Mouse (Mus musculus): ENCODE results near the gene Kcnmb1. TPM values are rescaled to one million over a fixed set of nuclear protein-coding genes. Genes with fewer than 3 reads are reported as not detected.
A peak's percentile ranks its signal among the peaks of the same experiment; 100 is the strongest.

Kcnmb1 gene
- 0.20 and 0.22 TPM in 2 replicates for polyA plus RNA-seq (2014; fragmentation: Nextera tagmentation; extraction: Ambion mirVana)

DNA sequence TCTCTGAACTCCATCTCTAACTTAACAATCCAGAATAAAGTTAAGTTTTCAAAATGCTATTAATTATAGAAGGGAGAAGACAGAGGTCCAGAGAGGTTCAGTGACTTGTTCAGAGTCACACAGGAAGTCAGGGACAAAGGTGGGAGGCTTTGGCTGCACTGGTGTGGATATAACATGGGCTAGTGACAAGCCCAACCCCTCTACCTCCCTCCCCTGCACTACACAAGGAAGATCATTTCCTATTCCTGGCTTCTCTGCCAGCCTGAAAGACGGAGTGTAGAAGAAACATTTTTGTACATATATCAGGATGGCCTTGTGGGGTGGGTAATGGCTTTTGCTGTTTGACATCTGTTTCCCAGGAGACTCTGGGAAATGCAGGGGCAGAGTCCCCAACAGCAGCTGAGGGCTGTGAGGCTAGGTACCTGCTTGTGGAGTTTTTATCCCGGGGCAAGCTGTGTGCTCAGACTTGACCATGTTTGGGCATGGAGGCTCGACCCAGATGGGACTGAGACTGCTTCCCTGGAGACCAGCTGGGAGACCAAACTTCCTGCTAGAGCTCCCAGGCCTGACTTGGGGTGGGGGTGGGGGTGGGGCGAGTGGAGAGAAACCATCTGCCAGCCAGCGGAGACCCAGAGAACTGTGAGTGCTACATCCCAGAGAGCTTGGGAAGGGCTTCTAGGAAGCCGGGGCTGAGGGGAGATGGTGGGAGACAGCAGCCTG lies at the start of gene Kcnmb1:
TSS of gene Kcnmb1 (plus strand) at position 326 of the 720 bp plus-strand sequence.
- 44% methylated on average over 6 of the region's 6 CpGs for WGBS
- no peak; the same call in 1 of the 2 replicates for ATAC-seq (ENCODE audit: low FRiP score)

DNA sequence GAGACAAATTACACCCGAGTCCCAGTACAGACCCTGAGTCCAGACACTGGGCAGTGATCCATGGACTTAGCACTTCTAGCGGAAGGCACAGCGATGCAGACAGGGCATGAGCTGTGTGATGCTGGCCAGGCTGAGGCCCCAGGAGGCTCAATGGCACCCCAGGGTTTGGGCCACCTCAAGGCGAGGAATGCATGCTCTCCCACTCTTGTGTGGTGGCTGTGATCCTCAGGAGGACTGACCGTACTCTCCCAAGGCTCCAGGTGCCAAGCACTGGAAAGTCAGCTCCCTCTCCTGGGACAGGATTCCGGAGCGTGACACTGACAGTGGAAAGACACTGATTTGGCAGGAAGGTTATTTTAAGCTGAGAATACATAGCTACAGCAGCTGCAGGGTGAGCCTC lies 49.8 kb upstream of the Kcnmb1 start:
- DNase-seq (ENCODE audit: low spot score) (no peak), ATAC-seq (ENCODE audit: low FRiP score) (no peak)
- WGBS: 81% methylated on average over 7 of the region's 7 CpGs
- H3K9me3 ChIP-seq (ENCODE audit: control insufficient read depth, low read length): no peaks in the 10 kb centered on the region
- no peak overlapping the region for H3K4me3 ChIP-seq (ENCODE audit: low read depth, low read length)
- H3K27ac ChIP-seq (ENCODE audit: low read depth, low read length): no peak overlapping the region
- H3K4me2 ChIP-seq (replicated peaks; ENCODE audit: low read depth, low read length): no peak overlapping the region
- no peaks in the 10 kb centered on the region for H3K36me3 ChIP-seq (ENCODE audit: control insufficient read depth, insufficient read depth, low read length)
- H3K4me1 ChIP-seq (replicated peaks; ENCODE audit: control insufficient read depth, insufficient read depth, low read length): no peaks in the 10 kb centered on the region
- H3K9ac ChIP-seq (ENCODE audit: low read depth, low read length): no peak overlapping the region
- H3K27me3 ChIP-seq (ENCODE audit: control insufficient read depth, insufficient read depth, low read length): no peaks in the 10 kb centered on the region

More for the DNA sequence above, at the start of gene Kcnmb1:
- no peak within 1 kb of the TSS for H3K4me2 ChIP-seq (replicated peaks; ENCODE audit: low read depth, low read length)
- H3K9ac ChIP-seq (ENCODE audit: low read depth, low read length): no peak within 1 kb of the TSS
- no peaks in the 10 kb centered on the region for H3K27me3 ChIP-seq (ENCODE audit: control insufficient read depth, insufficient read depth, low read length)
- H3K27ac ChIP-seq (ENCODE audit: low read depth, low read length): no peak within 1 kb of the TSS
- no peaks in the 10 kb centered on the region for H3K36me3 ChIP-seq (ENCODE audit: control insufficient read depth, insufficient read depth, low read length)
- no peaks in the 10 kb centered on the region for H3K9me3 ChIP-seq (ENCODE audit: control insufficient read depth, low read length)
- no peak within 1 kb of the TSS for H3K4me3 ChIP-seq (ENCODE audit: low read depth, low read length)
- H3K4me1 ChIP-seq (replicated peaks; ENCODE audit: control insufficient read depth, insufficient read depth, low read length): no peaks in the 10 kb centered on the region
- no peak for DNase-seq (ENCODE audit: low spot score)

DNA sequence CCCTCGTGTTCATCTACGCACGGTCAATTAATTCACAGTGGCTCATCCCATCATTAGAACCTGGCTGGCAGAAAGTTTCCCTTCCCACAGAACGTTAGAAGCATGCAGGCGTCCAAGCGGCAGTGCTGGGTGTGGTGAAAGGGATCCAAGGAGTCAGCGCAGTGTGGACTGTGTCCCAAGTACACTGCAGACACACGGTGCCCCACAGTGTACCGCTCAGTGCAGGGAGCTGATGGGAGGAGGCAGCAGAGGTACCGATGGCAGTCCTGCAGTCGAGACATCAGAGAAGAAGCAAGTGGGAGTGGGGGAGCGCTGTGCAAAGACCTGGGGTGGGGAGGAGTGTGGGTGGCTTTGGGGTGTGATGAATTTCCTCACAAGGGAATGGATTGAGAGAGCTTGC lies 48.6 kb upstream of the Kcnmb1 start:
- Histone ChIP-seq H3K27ac (ENCODE audit: low read depth, low read length) (no peak overlapping the region), H3K9me3 (ENCODE audit: control insufficient read depth, low read length) (no peaks in the 10 kb centered on the region), H3K36me3 (ENCODE audit: control insufficient read depth, insufficient read depth, low read length) (no peaks in the 10 kb centered on the region), H3K4me1 (replicated peaks; ENCODE audit: control insufficient read depth, insufficient read depth, low read length) (no peaks in the 10 kb centered on the region), H3K27me3 (ENCODE audit: control insufficient read depth, insufficient read depth, low read length) (no peaks in the 10 kb centered on the region), H3K4me2 (replicated peaks; ENCODE audit: low read depth, low read length) (no peak overlapping the region), H3K9ac (ENCODE audit: low read depth, low read length) (no peak overlapping the region), H3K4me3 (ENCODE audit: low read depth, low read length) (no peak overlapping the region)
- DNase-seq (ENCODE audit: low spot score): no peak
- no peak for ATAC-seq (ENCODE audit: low FRiP score)
- WGBS: 74% methylated on average over 12 of the region's 12 CpGs

DNA sequence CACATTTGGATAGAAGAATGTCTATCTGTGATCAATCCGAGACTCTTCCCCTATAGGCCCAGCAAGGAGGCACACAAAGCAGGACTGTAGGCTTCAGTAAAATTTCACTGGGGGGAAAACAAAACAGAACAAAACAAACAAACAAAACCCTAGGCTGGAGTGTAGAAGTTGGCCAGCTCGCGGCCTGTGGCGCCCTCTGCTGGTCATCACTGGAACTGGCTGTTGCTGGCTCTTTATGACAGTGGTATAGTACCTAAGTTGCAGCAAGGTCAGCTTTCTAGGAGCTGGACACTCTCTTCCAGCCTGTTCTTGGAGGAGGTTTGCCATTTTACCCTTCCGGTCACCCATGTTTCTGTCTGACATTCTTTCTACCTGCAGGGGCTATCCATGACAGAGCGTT lies 45.2 kb upstream of the Kcnmb1 start:
- Histone ChIP-seq H3K4me2 (replicated peaks; ENCODE audit: low read depth, low read length) (no peak overlapping the region), H3K9me3 (ENCODE audit: control insufficient read depth, low read length) (no peaks in the 10 kb centered on the region), H3K36me3 (ENCODE audit: control insufficient read depth, insufficient read depth, low read length) (no peaks in the 10 kb centered on the region), H3K4me1 (replicated peaks; ENCODE audit: control insufficient read depth, insufficient read depth, low read length) (no peaks in the 10 kb centered on the region), H3K4me3 (ENCODE audit: low read depth, low read length) (no peak overlapping the region), H3K9ac (ENCODE audit: low read depth, low read length) (no peak overlapping the region), H3K27me3 (ENCODE audit: control insufficient read depth, insufficient read depth, low read length) (no peaks in the 10 kb centered on the region), H3K27ac (ENCODE audit: low read depth, low read length) (no peak overlapping the region)
- WGBS: 21% methylated on average over 6 of the region's 6 CpGs
- peak; percentile 87 for DNase-seq (ENCODE audit: low spot score)
- peak; percentile 67 for ATAC-seq (ENCODE audit: low FRiP score)

DNA sequence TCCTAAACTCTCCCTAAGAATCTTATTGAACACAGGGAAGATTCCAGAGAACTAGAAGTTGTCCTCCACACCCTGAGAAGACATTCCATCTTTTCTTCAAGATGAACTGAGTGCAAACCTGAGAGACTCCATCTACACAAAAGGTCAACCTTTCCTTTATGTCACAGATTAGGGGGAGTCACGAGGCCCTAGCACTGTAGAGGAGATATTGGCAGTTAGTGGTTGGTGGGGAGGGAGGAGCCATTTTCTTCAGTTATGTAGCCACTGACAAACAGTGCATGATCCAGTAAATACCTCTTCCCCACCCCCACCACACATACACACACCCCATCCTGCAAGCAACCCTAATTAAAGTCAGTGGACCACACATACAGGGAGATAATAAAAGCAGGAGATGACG lies 44.4 kb upstream of the Kcnmb1 start:
- H3K36me3 ChIP-seq (ENCODE audit: control insufficient read depth, insufficient read depth, low read length): no peaks in the 10 kb centered on the region
- no peaks in the 10 kb centered on the region for H3K4me1 ChIP-seq (replicated peaks; ENCODE audit: control insufficient read depth, insufficient read depth, low read length)
- H3K9ac ChIP-seq (ENCODE audit: low read depth, low read length): no peak overlapping the region
- H3K4me2 ChIP-seq (replicated peaks; ENCODE audit: low read depth, low read length): no peak overlapping the region
- H3K27ac ChIP-seq (ENCODE audit: low read depth, low read length): no peak overlapping the region
- no peak overlapping the region for H3K4me3 ChIP-seq (ENCODE audit: low read depth, low read length)
- 38% methylated on average over 2 of the region's 2 CpGs for WGBS
- H3K27me3 ChIP-seq (ENCODE audit: control insufficient read depth, insufficient read depth, low read length): no peaks in the 10 kb centered on the region
- DNase-seq (ENCODE audit: low spot score) (no peak), ATAC-seq (ENCODE audit: low FRiP score) (no peak)
- H3K9me3 ChIP-seq (ENCODE audit: control insufficient read depth, low read length): no peaks in the 10 kb centered on the region

DNA sequence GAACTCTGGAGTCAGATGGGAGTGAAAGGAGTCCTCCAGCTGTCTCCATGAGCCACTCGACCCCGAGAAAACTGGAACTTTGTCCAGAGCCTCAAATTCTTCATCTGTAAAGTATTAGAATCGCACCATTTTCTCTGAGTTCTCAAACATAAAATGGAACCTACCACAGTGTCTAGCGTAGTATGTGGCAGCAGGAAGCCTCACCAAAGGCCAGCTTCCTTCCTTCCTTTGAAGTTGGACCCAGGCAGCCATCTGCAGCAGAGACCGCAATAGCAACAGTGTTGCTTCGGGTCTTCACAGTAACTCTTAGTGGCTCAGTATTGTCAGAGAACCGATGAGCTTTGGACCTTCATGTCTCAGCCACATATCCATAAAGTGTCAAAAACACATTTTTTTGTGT lies 43.0 kb upstream of the Kcnmb1 start:
- Histone ChIP-seq H3K27me3 (ENCODE audit: control insufficient read depth, insufficient read depth, low read length) (no peaks in the 10 kb centered on the region), H3K4me2 (replicated peaks; ENCODE audit: low read depth, low read length) (no peak overlapping the region), H3K9ac (ENCODE audit: low read depth, low read length) (no peak overlapping the region), H3K9me3 (ENCODE audit: control insufficient read depth, low read length) (no peaks in the 10 kb centered on the region), H3K4me3 (ENCODE audit: low read depth, low read length) (no peak overlapping the region), H3K36me3 (ENCODE audit: control insufficient read depth, insufficient read depth, low read length) (no peaks in the 10 kb centered on the region), H3K27ac (ENCODE audit: low read depth, low read length) (no peak overlapping the region), H3K4me1 (replicated peaks; ENCODE audit: control insufficient read depth, insufficient read depth, low read length) (no peaks in the 10 kb centered on the region)
- WGBS: 80% methylated on average over 7 of the region's 7 CpGs
- DNase-seq (ENCODE audit: low spot score) (no peak), ATAC-seq (ENCODE audit: low FRiP score) (no peak)

DNA sequence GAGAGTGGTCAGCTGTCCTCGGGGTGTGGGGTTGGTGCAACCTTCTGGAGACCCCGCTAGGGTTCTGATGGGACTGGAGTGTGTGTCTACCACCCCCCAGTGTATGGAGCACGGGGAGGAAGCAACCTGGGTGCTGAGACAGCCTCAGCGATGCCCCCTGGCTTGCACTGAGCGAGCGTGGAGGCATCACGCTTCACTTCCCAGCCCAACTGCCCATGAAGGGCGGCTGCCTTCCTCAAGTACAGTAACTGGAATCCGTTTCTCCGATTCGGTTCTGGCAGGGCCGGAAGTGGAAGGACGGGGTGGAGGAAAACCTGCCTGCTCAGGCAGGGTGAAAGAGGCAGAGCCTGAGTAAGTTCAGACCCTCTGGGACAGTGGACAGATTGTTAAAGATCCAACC lies 41.4 kb upstream of the Kcnmb1 start:
- H3K27ac ChIP-seq (ENCODE audit: low read depth, low read length): no peak overlapping the region
- H3K9me3 ChIP-seq (ENCODE audit: control insufficient read depth, low read length): no peaks in the 10 kb centered on the region
- whole genome bisulfite sequencing: 65% methylated on average over 13 of the region's 13 CpGs
- ATAC-seq (ENCODE audit: low FRiP score) (no peak), DNase-seq (ENCODE audit: low spot score) (no peak)
- H3K4me2 ChIP-seq (replicated peaks; ENCODE audit: low read depth, low read length): no peak overlapping the region
- no peak overlapping the region for H3K9ac ChIP-seq (ENCODE audit: low read depth, low read length)
- no peaks in the 10 kb centered on the region for H3K27me3 ChIP-seq (ENCODE audit: control insufficient read depth, insufficient read depth, low read length)
- no peaks in the 10 kb centered on the region for H3K4me1 ChIP-seq (replicated peaks; ENCODE audit: control insufficient read depth, insufficient read depth, low read length)
- H3K4me3 ChIP-seq (ENCODE audit: low read depth, low read length): no peak overlapping the region
- no peaks in the 10 kb centered on the region for H3K36me3 ChIP-seq (ENCODE audit: control insufficient read depth, insufficient read depth, low read length)

DNA sequence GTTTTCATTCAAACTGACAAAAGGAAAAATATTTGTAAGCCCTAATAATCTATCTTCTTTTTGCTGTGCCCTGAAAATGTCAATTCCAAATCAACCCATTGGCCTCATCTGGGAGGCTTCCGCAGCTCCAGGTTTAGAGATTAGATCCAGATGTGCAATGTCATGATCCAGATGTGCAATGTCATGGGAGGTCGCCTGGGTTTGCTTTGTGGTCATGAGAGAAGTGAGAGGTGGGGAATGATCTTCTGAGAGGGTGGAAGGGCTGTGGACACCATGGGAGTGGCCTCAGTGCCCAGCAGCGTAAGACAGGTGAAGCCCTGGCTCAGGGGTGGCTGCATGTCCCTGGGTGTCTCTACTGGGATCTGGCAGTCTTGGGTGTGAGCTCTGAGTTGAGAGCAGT lies 39.8 kb upstream of the Kcnmb1 start:
- ATAC-seq (ENCODE audit: low FRiP score) (no peak), DNase-seq (ENCODE audit: low spot score) (no peak)
- Histone ChIP-seq H3K9me3 (ENCODE audit: control insufficient read depth, low read length) (no peaks in the 10 kb centered on the region), H3K4me1 (replicated peaks; ENCODE audit: control insufficient read depth, insufficient read depth, low read length) (no peaks in the 10 kb centered on the region), H3K27me3 (ENCODE audit: control insufficient read depth, insufficient read depth, low read length) (no peaks in the 10 kb centered on the region), H3K4me3 (ENCODE audit: low read depth, low read length) (no peak overlapping the region), H3K27ac (ENCODE audit: low read depth, low read length) (no peak overlapping the region), H3K36me3 (ENCODE audit: control insufficient read depth, insufficient read depth, low read length) (no peaks in the 10 kb centered on the region), H3K4me2 (replicated peaks; ENCODE audit: low read depth, low read length) (no peak overlapping the region), H3K9ac (ENCODE audit: low read depth, low read length) (no peak overlapping the region)
- WGBS: 63% methylated on average over 3 of the region's 3 CpGs

DNA sequence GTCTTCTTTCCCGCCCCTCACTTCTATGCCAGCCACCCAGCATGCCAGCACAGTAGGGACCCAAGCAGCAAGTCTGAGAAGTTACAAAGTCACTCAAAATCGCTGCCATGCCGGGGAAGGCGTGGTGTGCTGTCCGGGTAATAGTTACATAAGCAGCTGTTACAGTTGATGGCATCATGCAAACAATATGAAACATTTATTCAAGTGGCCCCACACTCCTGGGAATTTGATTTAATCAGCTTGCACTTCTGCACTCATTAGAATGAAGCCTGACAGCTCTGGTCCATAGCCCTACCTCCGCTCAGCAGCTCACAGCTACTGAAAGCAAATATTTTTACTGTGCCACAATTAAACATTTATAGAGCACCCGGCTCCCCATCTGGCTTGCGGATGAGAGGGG lies 37.0 kb upstream of the Kcnmb1 start:
- H3K4me2 ChIP-seq (replicated peaks; ENCODE audit: low read depth, low read length): no peak overlapping the region
- no peaks in the 10 kb centered on the region for H3K27me3 ChIP-seq (ENCODE audit: control insufficient read depth, insufficient read depth, low read length)
- no peak overlapping the region for H3K9ac ChIP-seq (ENCODE audit: low read depth, low read length)
- WGBS: 78% methylated on average over 8 of the region's 8 CpGs
- ATAC-seq (ENCODE audit: low FRiP score): no peak
- H3K9me3 ChIP-seq (ENCODE audit: control insufficient read depth, low read length): no peaks in the 10 kb centered on the region
- H3K4me1 ChIP-seq (replicated peaks; ENCODE audit: control insufficient read depth, insufficient read depth, low read length): no peaks in the 10 kb centered on the region
- no peak for DNase-seq (ENCODE audit: low spot score)
- no peak overlapping the region for H3K27ac ChIP-seq (ENCODE audit: low read depth, low read length)
- no peaks in the 10 kb centered on the region for H3K36me3 ChIP-seq (ENCODE audit: control insufficient read depth, insufficient read depth, low read length)
- no peak overlapping the region for H3K4me3 ChIP-seq (ENCODE audit: low read depth, low read length)

All from hindbrain, embryonic 11.5 days (tissue).